Mouse (Mus musculus): ENCODE data around the gene Pdcd6. TPM values are rescaled to one million over a fixed set of nuclear protein-coding genes. Genes with fewer than 3 reads are reported as not detected.

The Pdcd6 gene
- total RNA-seq (2014; fragmentation: Nextera tagmentation) (43.5 and 49.6 TPM in 2 replicates), total RNA-seq (2017) (169 and 170 TPM in 2 replicates), polyA plus RNA-seq (2012) (40.7 and 46.1 TPM in 2 replicates)

- peak within 1 kb of the TSS; percentile 98 for H3K4me3 ChIP-seq (ENCODE audit: low read depth, low read length)
- peaks cover 50% of the 10 kb centered on the region for H3K36me3 ChIP-seq (replicated peaks)
- peaks cover 13% of the 10 kb centered on the region for H3K4me1 ChIP-seq (ENCODE audit: insufficient read depth, low read depth, low read length)
- no peaks in the 10 kb centered on the region for H3K27me3 ChIP-seq (ENCODE audit: insufficient read depth, low read length)
- ATAC-seq (ENCODE audit: extremely low read depth, insufficient number of reproducible peaks, low FRiP score, poor library complexity, severe bottlenecking): peak; percentile 99
- peak; percentile 93 for DNase-seq (ENCODE audit: low spot score)
- no peaks in the 10 kb centered on the region for H3K9me3 ChIP-seq (replicated peaks)
- TF ChIP-seq TAL1 (conservative IDR thresholded peaks at IDR 0.05; ENCODE audit: low read depth, low read length): no peak
- TF ChIP-seq GATA1 (IDR thresholded peaks at IDR 0.05; ENCODE audit: borderline replicate concordance, low read length): no peak
- TF ChIP-seq GATA2 (IDR thresholded peaks at IDR 0.05; ENCODE audit: borderline replicate concordance, low read depth, low read length): no peak
- TF ChIP-seq POLR2AphosphoS5 (IDR thresholded peaks at IDR 0.05; ENCODE audit: insufficient replicate concordance, low read depth, low read length): no peak
- TF ChIP-seq CTCF (IDR thresholded peaks at IDR 0.05; ENCODE audit: low read depth, low read length): no peak
Observed at GRCm38 (mm10) chr13:74317170-74317849, at the start of gene Pdcd6. TSS of gene Pdcd6 (minus strand) at chr13:74317580.

GRCm38 (mm10) chr13:74363859-74364235 is 46.5 kb upstream of the Pdcd6 start, which contains the start of gene Lrrc14b:
TSS of gene Lrrc14b (minus strand) at chr13:74364005.
- peaks cover 7% of the 10 kb centered on the region; the same call in 1 of the 2 replicates for H3K4me1 ChIP-seq (ENCODE audit: insufficient read depth, low read depth, low read length)
- H3K9me3 ChIP-seq (replicated peaks): no peaks in the 10 kb centered on the region
- DNase-seq (ENCODE audit: low spot score): no peak
- H3K27me3 ChIP-seq (ENCODE audit: insufficient read depth, low read length): no peaks in the 10 kb centered on the region
- H3K4me3 ChIP-seq (ENCODE audit: low read depth, low read length): no peak within 1 kb of the TSS
- no peak for ATAC-seq (ENCODE audit: extremely low read depth, insufficient number of reproducible peaks, low FRiP score, poor library complexity, severe bottlenecking)
- TF ChIP-seq POLR2AphosphoS5 (IDR thresholded peaks at IDR 0.05; ENCODE audit: insufficient replicate concordance, low read depth, low read length) (no peak), TAL1 (conservative IDR thresholded peaks at IDR 0.05; ENCODE audit: low read depth, low read length) (no peak), GATA1 (IDR thresholded peaks at IDR 0.05; ENCODE audit: borderline replicate concordance, low read length) (no peak), CTCF (IDR thresholded peaks at IDR 0.05; ENCODE audit: low read depth, low read length) (no peak), GATA2 (IDR thresholded peaks at IDR 0.05; ENCODE audit: borderline replicate concordance, low read depth, low read length) (no peak)
- peaks cover 44% of the 10 kb centered on the region for H3K36me3 ChIP-seq (replicated peaks)

DNA sequence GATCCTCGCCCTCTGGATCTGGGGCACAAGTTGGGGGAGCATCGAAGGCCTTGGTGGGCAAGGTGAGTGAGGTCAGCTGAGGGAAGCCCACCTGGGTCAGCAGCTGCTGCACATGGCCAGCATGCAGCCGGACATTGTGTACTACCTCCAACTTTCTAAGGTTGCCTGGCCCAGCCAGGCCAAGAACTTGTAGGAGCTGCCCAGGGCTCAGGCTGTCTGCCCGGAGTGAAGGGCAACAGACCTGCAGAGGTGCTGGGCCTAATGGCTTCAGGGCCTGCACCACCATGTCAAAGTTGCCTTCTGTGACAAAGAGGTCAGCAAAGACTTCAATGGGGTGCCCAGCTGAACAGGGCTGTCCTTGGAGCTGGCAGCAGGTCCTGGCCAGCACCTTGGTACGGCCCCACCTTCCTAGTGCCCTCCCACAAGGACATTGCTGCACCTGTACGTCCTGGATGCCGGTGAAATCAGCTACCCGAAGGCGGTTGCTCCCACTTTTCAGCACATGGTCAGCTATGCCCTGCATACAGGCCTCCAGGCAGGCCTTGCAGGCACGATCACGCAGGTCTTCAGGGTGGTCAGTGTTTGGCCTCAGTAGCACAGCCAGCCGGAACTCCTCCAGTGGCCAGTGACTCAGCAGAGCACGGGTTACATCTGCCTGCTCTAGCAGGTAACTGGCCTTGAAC is 45.9 kb upstream of the Pdcd6 start:
- Histone ChIP-seq H3K9me3 (replicated peaks) (no peaks in the 10 kb centered on the region), H3K4me1 (ENCODE audit: insufficient read depth, low read depth, low read length) (peaks cover 7% of the 10 kb centered on the region; the same call in 1 of the 2 replicates), H3K4me3 (ENCODE audit: low read depth, low read length) (no peak overlapping the region), H3K36me3 (replicated peaks) (peaks cover 49% of the 10 kb centered on the region), H3K27me3 (ENCODE audit: insufficient read depth, low read length) (no peaks in the 10 kb centered on the region)
- ATAC-seq (ENCODE audit: extremely low read depth, insufficient number of reproducible peaks, low FRiP score, poor library complexity, severe bottlenecking) (no peak), DNase-seq (ENCODE audit: low spot score) (no peak)
- TF ChIP-seq GATA2 (IDR thresholded peaks at IDR 0.05; ENCODE audit: borderline replicate concordance, low read depth, low read length): no peak
- TF ChIP-seq POLR2AphosphoS5 (IDR thresholded peaks at IDR 0.05; ENCODE audit: insufficient replicate concordance, low read depth, low read length): no peak
- TF ChIP-seq GATA1 (IDR thresholded peaks at IDR 0.05; ENCODE audit: borderline replicate concordance, low read length): no peak
- no peak for TF ChIP-seq TAL1 (conservative IDR thresholded peaks at IDR 0.05; ENCODE audit: low read depth, low read length)

- Histone ChIP-seq H3K27me3 (ENCODE audit: insufficient read depth, low read length) (no peaks in the 10 kb centered on the region), H3K4me3 (ENCODE audit: low read depth, low read length) (no peak overlapping the region), H3K4me1 (ENCODE audit: insufficient read depth, low read depth, low read length) (peaks cover 4% of the 10 kb centered on the region; the same call in 1 of the 2 replicates), H3K36me3 (replicated peaks) (peaks cover 57% of the 10 kb centered on the region), H3K9me3 (replicated peaks) (no peaks in the 10 kb centered on the region)
- no peak for DNase-seq (ENCODE audit: low spot score)
- no peak for TF ChIP-seq POLR2AphosphoS5 (IDR thresholded peaks at IDR 0.05; ENCODE audit: insufficient replicate concordance, low read depth, low read length)
- no peak for TF ChIP-seq CTCF (IDR thresholded peaks at IDR 0.05; ENCODE audit: low read depth, low read length)
- no peak for TF ChIP-seq TAL1 (conservative IDR thresholded peaks at IDR 0.05; ENCODE audit: low read depth, low read length)
- no peak for TF ChIP-seq GATA2 (IDR thresholded peaks at IDR 0.05; ENCODE audit: borderline replicate concordance, low read depth, low read length)
- TF ChIP-seq GATA1 (IDR thresholded peaks at IDR 0.05; ENCODE audit: borderline replicate concordance, low read length): no peak
- no peak; the same call in 1 of the 2 replicates for ATAC-seq (ENCODE audit: extremely low read depth, insufficient number of reproducible peaks, low FRiP score, poor library complexity, severe bottlenecking)
Observed at GRCm38 (mm10) chr13:74362218-74362617, 44.8 kb upstream of the Pdcd6 start.

GRCm38 (mm10) chr13:74356491-74356890 is 39.1 kb upstream of the Pdcd6 start:
- H3K27me3 ChIP-seq (ENCODE audit: insufficient read depth, low read length): no peaks in the 10 kb centered on the region
- no peak for DNase-seq (ENCODE audit: low spot score)
- ATAC-seq (ENCODE audit: extremely low read depth, insufficient number of reproducible peaks, low FRiP score, poor library complexity, severe bottlenecking): no peak
- H3K4me3 ChIP-seq (ENCODE audit: low read depth, low read length): no peak overlapping the region
- TF ChIP-seq GATA1 (IDR thresholded peaks at IDR 0.05; ENCODE audit: borderline replicate concordance, low read length) (no peak), POLR2AphosphoS5 (IDR thresholded peaks at IDR 0.05; ENCODE audit: insufficient replicate concordance, low read depth, low read length) (no peak), GATA2 (IDR thresholded peaks at IDR 0.05; ENCODE audit: borderline replicate concordance, low read depth, low read length) (no peak), CTCF (IDR thresholded peaks at IDR 0.05; ENCODE audit: low read depth, low read length) (no peak), TAL1 (conservative IDR thresholded peaks at IDR 0.05; ENCODE audit: low read depth, low read length) (no peak)
- H3K36me3 ChIP-seq (replicated peaks): peaks cover 78% of the 10 kb centered on the region
- H3K9me3 ChIP-seq (replicated peaks): no peaks in the 10 kb centered on the region
- H3K4me1 ChIP-seq (ENCODE audit: insufficient read depth, low read depth, low read length): no peaks in the 10 kb centered on the region

DNA sequence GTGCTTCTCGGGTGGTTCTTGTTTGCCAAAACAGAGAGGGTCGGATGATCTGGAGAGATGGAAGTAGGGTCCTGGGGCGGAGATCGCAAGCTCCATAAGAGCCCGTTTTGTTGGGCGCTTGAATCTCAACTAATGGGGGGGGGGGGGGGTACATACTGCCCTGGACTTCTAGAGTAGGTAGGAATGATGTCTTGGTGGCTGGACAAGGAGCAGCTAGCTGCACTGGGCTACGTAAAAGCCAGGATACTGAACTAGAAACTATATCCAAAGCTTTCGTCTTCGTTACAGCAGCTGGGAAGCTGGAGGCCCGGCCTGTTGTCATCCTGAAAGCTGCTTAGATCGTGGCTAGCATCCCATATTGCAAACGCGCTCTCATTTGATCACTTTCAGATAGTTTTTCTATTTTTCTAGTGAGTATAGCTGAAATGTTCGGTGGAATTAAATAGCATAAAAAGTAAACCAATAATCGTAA is 33.1 kb upstream of the Pdcd6 start:
- Histone ChIP-seq H3K27me3 (ENCODE audit: insufficient read depth, low read length) (no peaks in the 10 kb centered on the region), H3K4me1 (ENCODE audit: insufficient read depth, low read depth, low read length) (peaks cover 14% of the 10 kb centered on the region), H3K36me3 (replicated peaks) (peaks cover 27% of the 10 kb centered on the region), H3K4me3 (ENCODE audit: low read depth, low read length) (peak overlapping the region; percentile 76), H3K9me3 (replicated peaks) (no peaks in the 10 kb centered on the region)
- no peak for TF ChIP-seq TAL1 (conservative IDR thresholded peaks at IDR 0.05; ENCODE audit: low read depth, low read length)
- TF ChIP-seq GATA1 (IDR thresholded peaks at IDR 0.05; ENCODE audit: borderline replicate concordance, low read length): no peak
- TF ChIP-seq CTCF (IDR thresholded peaks at IDR 0.05; ENCODE audit: low read depth, low read length): no peak
- no peak for TF ChIP-seq POLR2AphosphoS5 (IDR thresholded peaks at IDR 0.05; ENCODE audit: insufficient replicate concordance, low read depth, low read length)
- no peak for TF ChIP-seq GATA2 (IDR thresholded peaks at IDR 0.05; ENCODE audit: borderline replicate concordance, low read depth, low read length)
- ATAC-seq (ENCODE audit: extremely low read depth, insufficient number of reproducible peaks, low FRiP score, poor library complexity, severe bottlenecking) (peak; percentile 41; the same call in 1 of the 2 replicates), DNase-seq (ENCODE audit: low spot score) (peak; percentile 12)
